Mouse (Mus musculus) heart, embryonic 16.5 days (tissue): ENCODE measurements around the gene Adamts15. TPM values are rescaled to one million over a fixed set of nuclear protein-coding genes. Genes with fewer than 3 reads are reported as not detected.

Experiments
- ATAC-seq: fragments of 200-750 bp; cut with Nextera tagmentation; replicated peaks from 2 replicates; pipeline ENCODE4 v1.8.0; 2017; ENCODE audit warnings: moderate number of reproducible peaks; ENCODE audit not compliant: insufficient read depth, low FRiP score; ENCODE audit errors: extremely low read depth
- H3K27ac ChIP-seq: fragments of 300-500 bp; sonication (generic); 2 replicates; pipeline ENCODE4 v1.5.1; 2014; ENCODE audit warnings: mild to moderate bottlenecking, low read length, control low read depth, moderate library complexity
- H3K27me3 ChIP-seq: fragments of 300-500 bp; sonication (generic); 2 replicates; pipeline ENCODE4 v1.6.1; 2014; ENCODE audit warnings: low read length, mixed read lengths; ENCODE audit not compliant: control insufficient read depth, insufficient read depth
- H3K36me3 ChIP-seq: fragments of 300-500 bp; sonication (generic); 2 replicates; pipeline ENCODE4 v1.6.1; 2014; ENCODE audit not compliant: control insufficient read depth, insufficient read depth
- H3K4me1 ChIP-seq: fragments of 300-500 bp; sonication (generic); 2 replicates; pipeline ENCODE4 v1.6.1; 2014; ENCODE audit warnings: low read length, mixed read lengths; ENCODE audit not compliant: control insufficient read depth, insufficient read depth
- H3K4me2 ChIP-seq: fragments of 300-500 bp; sonication (generic); 2 replicates; pipeline ENCODE4 v1.6.1; 2014; ENCODE audit warnings: low read depth, mild to moderate bottlenecking, control low read depth, low read length
- H3K4me3 ChIP-seq: fragments of 300-500 bp; sonication (generic); 2 replicates; pipeline ENCODE4 v1.5.1; 2014; ENCODE audit warnings: mild to moderate bottlenecking, control low read depth, low read length
- H3K9ac ChIP-seq: fragments of 300-500 bp; sonication (generic); 2 replicates; pipeline ENCODE4 v1.6.1; 2014; ENCODE audit warnings: low read length, control low read depth
- H3K9me3 ChIP-seq: fragments of 300-500 bp; sonication (generic); replicated peaks from 2 replicates; pipeline ENCODE4 v1.6.1; 2016; ENCODE audit warnings: low read length; ENCODE audit not compliant: control insufficient read depth
- WGBS: fragments of 180-500 bp; shearing (Covaris S2); extraction: QIAGEN DNeasy Blood & Tissue Kit; methylation state at CpG from one replicate; pipeline ENCODE4 v1.1.7; 2014; 5-methylcytosine and 5-hydroxymethylcytosine counted together
- polyA plus RNA-seq: library from polyadenylated mRNA; unstranded; fragments of >200 nt; fragmentation: Nextera tagmentation; extraction: Ambion mirVana; gene quantifications from 2 replicates; pipeline ENCODE4 v1.2.1, GENCODE M21; 2015

Gene Adamts15
- polyA plus RNA-seq, 1 experiment from 2014 or later: 4.3 TPM

GRCm38 (mm10) chr9:30879248-30879946 lies 42.9 kb downstream of the Adamts15 start:
- no peak for ATAC-seq

DNA sequence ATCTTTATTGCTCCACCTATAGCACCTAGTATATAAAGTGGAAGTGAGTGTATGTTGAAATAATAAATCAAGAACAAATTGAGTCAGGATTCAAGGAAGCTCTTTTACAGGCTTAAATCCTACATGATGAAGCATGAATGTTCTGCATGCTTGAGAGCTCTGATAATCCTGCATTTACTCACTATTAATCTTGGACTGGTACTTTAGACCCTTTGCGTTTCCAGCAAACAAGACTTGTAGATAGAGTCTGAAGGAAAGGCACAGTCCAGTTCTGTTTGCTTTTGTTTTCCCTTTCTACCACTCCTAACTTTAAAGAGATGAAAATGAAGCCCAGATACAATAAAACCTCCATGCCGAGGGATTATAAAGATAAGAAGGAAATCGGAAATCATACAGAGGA lies 45.7 kb downstream of the Adamts15 start:
- H3K4me3 ChIP-seq: no peak overlapping the region
- WGBS: 58% methylated on average over 3 of the region's 3 CpGs
- no peaks in the 10 kb centered on the region for H3K27me3 ChIP-seq
- no peaks in the 10 kb centered on the region for H3K9me3 ChIP-seq
- no peak overlapping the region for H3K9ac ChIP-seq
- H3K36me3 ChIP-seq: no peaks in the 10 kb centered on the region
- no peaks in the 10 kb centered on the region for H3K4me1 ChIP-seq
- H3K4me2 ChIP-seq: no peak overlapping the region
- no peak for ATAC-seq
- H3K27ac ChIP-seq: no peak overlapping the region

More at GRCm38 (mm10) chr9:30879248-30879946, 42.9 kb downstream of the Adamts15 start:
- H3K36me3 ChIP-seq: no peaks in the 10 kb centered on the region
- no peak overlapping the region for H3K27ac ChIP-seq
- H3K27me3 ChIP-seq: no peaks in the 10 kb centered on the region
- H3K4me3 ChIP-seq: no peak overlapping the region
- no peak overlapping the region for H3K9ac ChIP-seq
- no peaks in the 10 kb centered on the region for H3K4me1 ChIP-seq
- H3K9me3 ChIP-seq: no peaks in the 10 kb centered on the region
- 52% methylated on average over 7 of the region's 7 CpGs for WGBS
- no peak overlapping the region for H3K4me2 ChIP-seq

DNA sequence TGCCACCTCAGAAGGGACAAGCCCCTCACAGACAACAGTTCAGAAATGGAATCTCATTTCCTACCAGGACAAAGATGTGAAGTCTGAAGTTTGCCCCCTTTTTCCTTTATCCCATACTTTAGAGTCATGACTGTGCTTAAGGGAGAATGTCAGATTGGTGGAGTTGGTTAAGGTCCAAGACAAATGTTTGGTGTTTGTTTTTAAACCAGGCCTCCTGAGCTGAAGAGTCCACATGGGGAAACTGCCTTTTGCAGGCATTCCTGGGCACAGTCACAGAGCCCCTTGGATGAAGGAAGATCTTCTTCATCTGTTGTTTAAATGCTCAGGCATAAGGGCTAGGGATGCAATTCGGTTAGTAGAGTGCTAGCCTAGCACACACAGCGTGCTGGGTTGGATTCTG lies 66.4 kb downstream of the Adamts15 start:
- Histone ChIP-seq H3K4me2 (no peak overlapping the region), H3K4me3 (no peak overlapping the region), H3K9ac (no peak overlapping the region), H3K9me3 (no peaks in the 10 kb centered on the region), H3K27ac (no peak overlapping the region), H3K27me3 (no peaks in the 10 kb centered on the region), H3K36me3 (no peaks in the 10 kb centered on the region), H3K4me1 (0 out of 2 replicates have a peak, but pooled peaks cover 5% of the 10 kb centered on the region)
- no peak for ATAC-seq
- WGBS: 73% methylated on average over 2 of the region's 2 CpGs

GRCm38 (mm10) chr9:30851841-30852240 lies 70.4 kb downstream of the Adamts15 start:
- Histone ChIP-seq H3K4me1 (peaks cover 14% of the 10 kb centered on the region), H3K4me3 (no peak overlapping the region), H3K36me3 (no peaks in the 10 kb centered on the region), H3K4me2 (no peak overlapping the region), H3K9ac (no peak overlapping the region), H3K27ac (no peak overlapping the region), H3K27me3 (no peaks in the 10 kb centered on the region), H3K9me3 (no peaks in the 10 kb centered on the region)
- WGBS: 88% methylated on average over 2 of the region's 2 CpGs
- no peak for ATAC-seq

- Histone ChIP-seq H3K36me3 (no peaks in the 10 kb centered on the region), H3K4me2 (no peak overlapping the region), H3K4me3 (no peak overlapping the region), H3K9me3 (no peaks in the 10 kb centered on the region), H3K27me3 (no peaks in the 10 kb centered on the region), H3K27ac (no peak overlapping the region), H3K4me1 (peaks cover 18% of the 10 kb centered on the region), H3K9ac (no peak overlapping the region)
- ATAC-seq: no peak
- WGBS: 74% methylated on average over 4 of the region's 4 CpGs
These were observed 72.3 kb downstream of the Adamts15 start for GRCm38 (mm10) chr9:30849951-30850350.

- WGBS: 85% methylated on average over 8 of the region's 8 CpGs
- peaks cover 23% of the 10 kb centered on the region for H3K4me1 ChIP-seq
- H3K27me3 ChIP-seq: no peaks in the 10 kb centered on the region
- no peak for ATAC-seq
- no peak overlapping the region for H3K4me2 ChIP-seq
- H3K4me3 ChIP-seq: no peak overlapping the region
- H3K9ac ChIP-seq: no peak overlapping the region
- no peak overlapping the region for H3K27ac ChIP-seq
- H3K36me3 ChIP-seq: no peaks in the 10 kb centered on the region
- no peaks in the 10 kb centered on the region for H3K9me3 ChIP-seq
These were observed 72.8 kb downstream of the Adamts15 start for GRCm38 (mm10) chr9:30849444-30849843.

Other genes with a start within 250 kb of the Adamts15 start
- 10.0 and 12.7 TPM in 2 replicates for gene Adamts8, start 20.1 kb upstream of the Adamts15 start, polyA plus RNA-seq
- 6.3 and 6.5 TPM in 2 replicates for gene Zbtb44, start 108.2 kb upstream of the Adamts15 start, polyA plus RNA-seq
- 3.6 and 6.2 TPM in 2 replicates for gene St14, start 209.4 kb upstream of the Adamts15 start, polyA plus RNA-seq